Mouse (Mus musculus) CH12.LX (cell line): ENCODE measurements around the gene Gm9964.

Source experiments
- CTCF ChIP-seq, 2 experiments: IDR thresholded peaks in 1 of 2; conservative IDR thresholded peaks in 1 of 2; 2 replicates each; pipeline ENCODE4 v1.5.1; 2011 to 2012; ENCODE audit warnings: low read depth in 2 of 2, low read length in 2 of 2, improper control_type of control experiment in 1 of 2, inconsistent platforms in 1 of 2, mild to moderate bottlenecking in 1 of 2, moderate library complexity in 1 of 2
- E2F4 ChIP-seq: IDR thresholded peaks from 2 replicates; pipeline ENCODE4 v1.6.1; 2011; ENCODE audit warnings: low read depth, low read length, improper control_type of control experiment; ENCODE audit not compliant: insufficient replicate concordance
- ELF1 ChIP-seq: IDR thresholded peaks from 2 replicates; pipeline ENCODE4 v1.6.1; 2014; ENCODE audit warnings: low read depth, mild to moderate bottlenecking, inconsistent platforms, low read length, improper control_type of control experiment
- ETS1 ChIP-seq: conservative IDR thresholded peaks from 2 replicates; pipeline ENCODE4 v1.6.1; 2012; ENCODE audit warnings: low read depth, mild to moderate bottlenecking, inconsistent platforms, low read length, improper control_type of control experiment, moderate library complexity
- MAX ChIP-seq: IDR thresholded peaks from 2 replicates; pipeline ENCODE4 v1.6.1; 2011; ENCODE audit warnings: low read length, improper control_type of control experiment

- TF ChIP-seq CTCF (conservative IDR thresholded peaks at IDR 0.05 in 1 of 2, IDR thresholded peaks at IDR 0.05 in 1 of 2; ENCODE audit: low read depth in 2 of 2, low read length in 2 of 2) (no peak), ETS1 (no peak), ELF1 (no peak), E2F4 (no peak), MAX (no peak)
Measured at GRCm38 (mm10) chr11:79273039-79273438, 23.7 kb downstream of the Gm9964 start.
